Mouse (Mus musculus): ENCODE data around the gene Cnnm1. TPM values are rescaled to one million over a fixed set of nuclear protein-coding genes. Genes with fewer than 3 reads are reported as not detected.

The Cnnm1 gene
- total RNA-seq, 2 experiments from 2014 or later: 1.2 to 1.5 TPM

- DNase-seq (ENCODE audit: low spot score in 2 of 2): no peak
Measured at GRCm38 (mm10) chr19:43510436-43511220, 70.4 kb downstream of the Cnnm1 start.

GRCm38 (mm10) chr19:43511621-43512620 lies 71.7 kb downstream of the Cnnm1 start:
- DNase-seq (ENCODE audit: low spot score in 2 of 2): no peak

DNA sequence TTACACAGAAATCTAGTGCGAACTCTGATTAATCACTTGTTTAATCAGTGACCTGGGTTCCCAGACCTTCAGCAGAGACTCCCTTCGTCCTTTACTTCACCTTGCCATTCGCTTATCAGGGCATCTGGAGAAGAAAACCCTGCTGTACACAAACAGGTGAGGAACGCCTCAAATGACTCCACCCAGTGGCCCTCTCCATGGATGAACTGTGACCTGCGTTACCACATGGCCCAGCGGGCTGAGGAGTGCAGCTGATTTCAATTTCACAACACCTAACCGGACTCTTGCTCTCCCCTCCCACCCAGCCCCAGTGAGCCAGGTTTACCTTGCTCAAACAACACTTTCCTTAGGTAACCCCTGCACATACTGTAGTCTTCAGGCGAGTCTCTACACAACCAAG lies 73.6 kb downstream of the Cnnm1 start:
- DNase-seq (ENCODE audit: low spot score in 2 of 2): no peak

- DNase-seq (ENCODE audit: low spot score in 2 of 2): no peak
Measured at GRCm38 (mm10) chr19:43515668-43516396, 75.6 kb downstream of the Cnnm1 start.

DNA sequence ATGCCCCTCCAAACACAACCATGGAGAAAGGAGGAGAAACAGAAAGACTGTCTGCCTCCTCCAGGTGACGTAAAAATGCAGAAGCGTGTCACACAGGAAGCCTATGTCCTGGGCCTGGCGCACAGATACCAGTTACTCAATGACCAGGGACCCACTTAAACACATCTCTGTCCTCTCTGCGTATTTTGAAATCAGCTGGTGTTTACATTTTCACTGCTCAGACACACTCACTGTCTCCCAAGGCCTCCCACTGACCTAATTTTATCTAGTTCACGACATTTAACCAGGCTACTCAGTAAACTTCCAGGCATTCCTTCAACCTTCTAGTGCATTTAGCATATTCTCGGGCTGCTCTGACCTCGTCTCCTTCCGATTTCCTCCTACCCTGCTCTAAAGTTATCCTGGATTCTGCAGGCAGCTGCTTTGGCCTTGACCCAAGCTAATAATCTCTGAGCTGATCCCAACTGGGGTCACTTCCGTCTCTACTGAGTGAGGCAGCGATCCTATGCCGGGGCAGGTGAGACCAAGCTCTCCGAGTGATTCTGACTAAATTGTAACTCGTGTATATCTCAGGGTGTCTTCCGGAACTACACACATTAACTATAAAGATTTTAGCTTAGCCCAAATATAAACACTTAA lies 76.3 kb downstream of the Cnnm1 start:
- DNase-seq (ENCODE audit: low spot score in 2 of 2): no peak

DNA sequence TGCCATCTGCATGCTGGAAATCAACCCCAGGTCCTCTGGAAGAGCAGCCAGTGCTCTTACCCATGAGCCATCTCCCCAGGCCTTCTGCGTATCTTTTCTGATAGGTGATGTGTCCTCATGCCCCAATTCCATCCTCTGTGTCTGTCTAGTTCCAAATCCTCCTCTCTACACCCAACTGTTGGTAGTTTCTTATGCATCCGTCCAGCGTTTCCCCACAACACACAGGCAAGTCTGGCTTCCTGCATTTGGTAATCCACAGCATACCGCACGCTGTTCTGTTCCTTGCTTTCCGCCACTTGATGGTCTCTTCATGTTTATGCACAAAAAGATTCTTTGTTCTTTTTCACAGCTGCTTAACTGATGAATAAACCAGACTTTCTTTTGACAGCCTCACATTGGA lies 77.1 kb downstream of the Cnnm1 start:
- no peak for DNase-seq (ENCODE audit: low spot score in 2 of 2)

GRCm38 (mm10) chr19:43517808-43518207 lies 77.6 kb downstream of the Cnnm1 start:
- no peak for DNase-seq (ENCODE audit: low spot score in 2 of 2)

GRCm38 (mm10) chr19:43518261-43518660 lies 78.0 kb downstream of the Cnnm1 start:
- no peak for DNase-seq (ENCODE audit: low spot score in 2 of 2)

- no peak for DNase-seq (ENCODE audit: low spot score in 2 of 2)
Measured at GRCm38 (mm10) chr19:43519226-43519625, 79.0 kb downstream of the Cnnm1 start.

GRCm38 (mm10) chr19:43520402-43520801 lies 80.2 kb downstream of the Cnnm1 start:
- DNase-seq (ENCODE audit: low spot score in 2 of 2): no peak

GRCm38 (mm10) chr19:43521362-43521761 lies 81.1 kb downstream of the Cnnm1 start:
- no peak for DNase-seq (ENCODE audit: low spot score in 2 of 2)

DNA sequence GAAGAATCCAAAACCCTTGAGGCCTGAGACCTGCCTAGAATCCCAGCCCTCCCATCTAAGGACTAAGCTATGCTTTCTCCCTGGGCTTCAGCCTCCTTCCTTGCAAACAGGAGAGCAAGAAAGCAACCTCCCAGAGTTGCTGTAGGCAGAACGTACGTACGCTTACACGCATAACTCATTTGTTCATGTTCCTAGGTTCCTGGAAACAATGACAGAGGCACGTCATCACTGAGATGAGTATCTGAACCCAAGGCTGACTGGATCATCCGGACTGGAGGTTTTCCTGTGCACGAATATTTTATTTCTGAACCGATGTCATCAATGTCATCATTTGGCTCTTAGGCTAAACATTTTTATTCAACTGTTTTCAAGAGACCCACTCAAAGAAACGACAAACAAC lies 81.8 kb downstream of the Cnnm1 start:
- DNase-seq (ENCODE audit: low spot score in 2 of 2): no peak

DNA sequence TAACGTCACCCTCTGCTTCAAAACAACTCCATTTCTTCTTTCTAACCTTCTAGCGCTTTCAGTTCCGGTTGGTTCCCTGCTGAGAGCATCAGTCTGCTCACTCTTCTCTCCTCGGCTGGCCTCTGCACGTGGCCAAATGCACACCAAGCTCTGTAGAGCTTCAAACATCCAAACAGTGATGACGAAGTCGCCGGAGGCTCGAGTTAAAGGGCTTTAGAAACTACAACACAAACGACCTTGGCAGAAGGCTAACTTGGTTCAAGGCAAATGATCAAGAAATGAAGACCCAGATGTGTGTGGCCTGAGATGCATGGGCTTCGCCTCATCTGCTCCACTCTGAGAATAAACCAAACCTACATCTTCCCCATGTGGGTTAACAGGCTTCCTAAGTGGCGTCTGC lies 83.3 kb downstream of the Cnnm1 start:
- DNase-seq (ENCODE audit: low spot score in 2 of 2): no peak

- peak; percentile 79 to 87 for DNase-seq (ENCODE audit: low spot score in 2 of 2)
Measured at GRCm38 (mm10) chr19:43524187-43525103, 84.2 kb downstream of the Cnnm1 start, which contains the start of gene Got1. Got1 (minus strand) TSS chr19:43524605.

- DNase-seq (ENCODE audit: low spot score in 2 of 2): no peak
Measured at GRCm38 (mm10) chr19:43525104-43525482, 84.9 kb downstream of the Cnnm1 start.

GRCm38 (mm10) chr19:43525566-43525965 lies 85.3 kb downstream of the Cnnm1 start:
- DNase-seq (ENCODE audit: low spot score in 2 of 2): no peak

GRCm38 (mm10) chr19:43526025-43526424 lies 85.8 kb downstream of the Cnnm1 start:
- no peak for DNase-seq (ENCODE audit: low spot score in 2 of 2)

- no peak for DNase-seq (ENCODE audit: low spot score in 2 of 2)
Measured at GRCm38 (mm10) chr19:43527131-43527530, 86.9 kb downstream of the Cnnm1 start.

DNA sequence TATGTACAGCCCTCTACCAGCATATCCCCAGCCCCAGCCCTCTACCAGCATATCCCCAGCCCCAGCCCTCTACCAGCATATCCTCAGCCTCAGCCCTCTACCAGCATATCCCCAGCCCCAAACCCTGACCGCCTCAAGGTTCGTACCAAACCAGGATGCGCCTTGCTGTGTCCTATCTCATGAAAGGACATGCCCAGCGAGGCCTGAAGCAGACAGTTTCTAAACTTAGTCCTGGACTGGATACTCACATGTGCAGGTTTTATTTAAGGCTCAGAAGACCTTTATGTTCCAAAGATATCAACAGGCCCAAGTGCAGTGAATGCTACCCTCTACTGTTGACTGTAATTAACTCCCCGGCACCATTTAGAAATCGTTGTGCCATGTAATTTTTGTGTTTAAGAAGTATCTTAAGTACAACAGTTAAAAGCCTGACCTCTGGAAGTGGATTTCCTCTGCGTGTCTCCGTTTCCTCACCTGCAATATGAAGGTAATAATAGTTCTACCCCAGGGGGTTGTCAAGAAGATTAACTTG lies 87.9 kb downstream of the Cnnm1 start:
- DNase-seq (ENCODE audit: low spot score in 2 of 2): no peak

Measured in adrenal gland, postnatal 4 days (tissue).